Mouse (Mus musculus) c-Kit-positive CD71-negative TER-119-negative erythroid progenitor cells, embryonic 14.5 days (primary cell): ENCODE measurements at regions not wholly inside any gene's neighbourhood (a gene's known extent, or its start where the extent isn't known, plus 50 kb on each side); places are given as distances from the start of the nearest gene placed in this dataset.

ENCODE experiments used
- DNase-seq: peaks from one replicate; pipeline ENCODE4 v3.0.0-alpha.2; 2013; ENCODE audit warnings: low read depth

DNA sequence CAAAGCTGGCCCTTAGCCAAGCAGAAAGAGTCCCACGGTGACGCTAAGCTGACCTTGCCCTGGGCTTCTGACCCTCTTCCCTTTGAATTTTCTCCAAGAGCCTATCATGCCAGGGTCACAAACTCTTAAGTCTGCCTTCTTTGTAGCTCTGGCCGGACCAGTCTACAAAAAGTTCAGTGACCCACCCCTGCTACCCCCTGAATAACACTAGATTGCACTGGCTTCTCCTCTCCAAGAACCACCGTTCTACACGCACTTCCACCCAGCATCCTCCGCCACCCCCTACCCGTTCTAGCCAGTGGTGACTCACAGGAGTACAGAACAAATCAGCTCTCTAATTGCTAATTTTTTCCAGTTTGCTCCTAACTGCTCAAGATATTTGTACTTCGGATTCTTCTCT is 325.0 kb downstream of the Tns1 start:
- no peak for DNase-seq

DNA sequence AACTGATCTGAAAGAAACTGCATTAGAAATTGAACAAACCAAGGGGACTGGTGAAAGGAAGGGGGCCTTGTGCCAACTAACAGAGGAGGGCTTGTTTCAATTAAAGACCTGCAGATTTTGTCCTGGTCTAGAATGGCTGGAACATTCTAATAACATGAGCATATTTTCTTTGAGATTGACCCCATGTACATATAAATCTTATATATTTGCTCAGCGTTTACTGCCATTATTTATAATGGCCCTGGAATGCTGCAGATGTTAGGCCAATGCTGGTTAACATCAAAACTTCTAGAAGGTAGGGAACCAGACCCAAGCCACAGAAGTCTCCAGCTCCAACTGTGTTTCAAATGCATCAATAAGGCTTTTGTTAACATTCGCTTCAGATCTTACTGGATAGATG is 326.4 kb downstream of the Tns1 start:
- DNase-seq: no peak

- DNase-seq: no peak
Observed at GRCm38 (mm10) chr1:73797413-73797812, 326.8 kb downstream of the Tns1 start.

DNA sequence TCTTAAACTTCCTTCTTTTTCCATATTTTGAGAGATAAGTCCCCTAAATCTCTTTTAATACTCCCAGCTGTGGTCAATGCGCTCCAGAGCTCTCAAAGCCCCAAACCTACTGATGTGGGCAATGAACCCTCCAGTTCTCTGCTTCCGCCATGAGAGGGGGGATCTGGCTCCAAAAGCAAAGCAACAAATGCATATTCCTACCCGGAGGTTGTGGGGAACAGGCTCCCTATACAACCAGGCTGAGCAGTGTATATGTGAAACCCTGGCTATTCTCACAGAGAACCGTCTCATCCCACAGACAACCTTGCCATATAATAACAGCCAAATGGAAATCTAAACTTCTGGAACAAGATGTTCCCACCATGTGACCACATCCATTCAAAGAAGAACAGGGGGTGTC is 330.4 kb downstream of the Tns1 start:
- no peak for DNase-seq

GRCm38 (mm10) chr1:73793256-73793655 is 331.0 kb downstream of the Tns1 start:
- DNase-seq: no peak

DNA sequence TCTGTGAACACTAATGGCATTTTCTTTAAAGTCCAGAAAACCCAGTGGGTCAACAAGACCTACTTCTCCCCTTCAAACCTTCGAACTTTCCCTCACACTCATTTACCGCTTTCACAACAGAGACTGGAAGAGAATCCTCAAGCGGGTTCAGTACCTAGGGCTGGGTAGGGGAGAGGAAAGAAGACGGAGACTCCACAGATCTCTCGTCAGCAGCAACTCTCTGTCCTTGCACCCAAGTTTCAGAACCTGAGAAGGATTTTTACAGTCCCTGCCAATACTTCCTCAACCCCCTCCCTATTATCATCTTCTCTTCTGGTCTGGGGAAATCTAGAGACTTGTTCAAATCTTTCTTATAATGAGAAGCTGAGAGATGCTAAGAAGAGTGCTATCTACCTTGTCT is 331.9 kb downstream of the Tns1 start:
- DNase-seq: no peak

DNA sequence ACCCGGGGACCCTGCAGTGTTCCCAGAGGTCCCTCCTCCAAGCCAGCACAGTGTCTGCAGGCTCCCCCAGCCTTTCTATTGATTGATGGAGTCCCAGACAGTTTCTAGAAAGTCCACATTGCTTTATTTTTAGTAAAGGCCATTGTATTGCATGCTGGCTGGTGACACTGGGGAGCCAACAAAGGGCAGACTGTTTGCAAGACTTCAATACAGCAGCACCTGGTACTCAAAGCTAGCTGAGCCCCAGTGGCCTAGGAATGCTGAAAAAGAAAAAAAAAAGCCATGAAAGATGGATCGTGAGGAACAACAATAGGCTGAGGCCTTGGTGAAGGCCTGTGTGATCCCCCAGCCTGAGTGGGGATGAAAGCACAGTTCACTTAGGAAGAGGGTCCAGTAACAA is 336.6 kb downstream of the Tns1 start:
- no peak for DNase-seq

GRCm38 (mm10) chr1:73787224-73787623 is 337.0 kb downstream of the Tns1 start:
- no peak for DNase-seq

- no peak for DNase-seq
Observed at GRCm38 (mm10) chr1:73783303-73783702, 340.9 kb downstream of the Tns1 start.

DNA sequence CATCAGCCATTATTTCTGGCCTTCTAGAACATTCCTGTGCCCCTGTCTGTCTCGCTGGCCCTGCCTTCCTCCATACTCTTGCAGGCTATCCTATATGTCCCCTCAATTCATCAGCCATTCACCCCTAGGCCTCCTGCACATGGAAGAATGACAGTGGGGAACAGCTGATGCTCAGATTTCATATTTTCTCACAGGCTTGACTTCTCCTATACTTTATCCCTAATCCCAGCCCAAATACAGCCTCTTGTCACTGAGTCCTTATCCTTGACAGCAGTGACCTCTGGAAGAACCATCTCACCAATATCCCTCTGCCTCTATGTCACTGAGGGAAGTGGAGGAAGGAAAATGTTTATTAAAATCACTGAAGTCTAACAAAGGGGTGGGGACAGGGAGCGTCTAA is 341.4 kb downstream of the Tns1 start:
- no peak for DNase-seq

DNA sequence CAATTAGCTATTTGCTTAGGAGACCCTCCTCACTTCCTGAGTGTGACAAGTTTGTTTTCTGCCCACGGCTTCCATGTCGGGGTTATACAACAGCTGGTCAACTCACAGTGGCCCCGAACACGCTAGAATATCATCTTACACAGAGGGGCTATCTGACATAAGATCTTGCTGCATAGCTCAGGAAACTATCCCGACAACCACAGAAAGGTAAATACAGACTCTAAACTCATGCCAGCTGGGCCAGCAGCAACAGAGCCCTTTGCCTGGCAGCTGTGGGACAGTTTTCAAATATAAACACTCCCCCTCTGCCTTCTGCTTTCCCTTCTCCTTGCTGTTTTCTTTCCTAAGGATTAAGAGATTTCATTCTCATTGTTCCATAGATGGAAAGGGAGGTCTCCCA is 352.5 kb downstream of the Tns1 start:
- DNase-seq: no peak

DNA sequence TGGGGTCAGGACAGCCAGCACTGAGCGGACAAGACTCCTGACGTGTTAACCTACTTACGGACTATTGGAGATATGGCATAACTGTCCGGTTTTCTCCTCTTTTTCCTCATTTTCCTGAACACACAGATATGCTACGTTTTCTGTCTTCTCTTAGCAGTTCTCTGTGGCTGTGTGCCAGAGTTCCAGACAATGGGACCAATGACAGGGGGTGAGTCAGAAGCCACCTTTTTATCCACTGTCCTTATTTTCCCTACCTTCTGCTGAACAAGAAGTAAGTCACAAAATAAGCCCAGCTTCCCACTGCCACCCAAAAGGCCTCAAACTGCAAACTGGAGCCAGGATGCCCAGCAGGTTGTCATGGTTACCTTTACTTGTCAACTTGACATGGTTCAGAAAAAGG is 353.6 kb downstream of the Tns1 start:
- no peak for DNase-seq

DNA sequence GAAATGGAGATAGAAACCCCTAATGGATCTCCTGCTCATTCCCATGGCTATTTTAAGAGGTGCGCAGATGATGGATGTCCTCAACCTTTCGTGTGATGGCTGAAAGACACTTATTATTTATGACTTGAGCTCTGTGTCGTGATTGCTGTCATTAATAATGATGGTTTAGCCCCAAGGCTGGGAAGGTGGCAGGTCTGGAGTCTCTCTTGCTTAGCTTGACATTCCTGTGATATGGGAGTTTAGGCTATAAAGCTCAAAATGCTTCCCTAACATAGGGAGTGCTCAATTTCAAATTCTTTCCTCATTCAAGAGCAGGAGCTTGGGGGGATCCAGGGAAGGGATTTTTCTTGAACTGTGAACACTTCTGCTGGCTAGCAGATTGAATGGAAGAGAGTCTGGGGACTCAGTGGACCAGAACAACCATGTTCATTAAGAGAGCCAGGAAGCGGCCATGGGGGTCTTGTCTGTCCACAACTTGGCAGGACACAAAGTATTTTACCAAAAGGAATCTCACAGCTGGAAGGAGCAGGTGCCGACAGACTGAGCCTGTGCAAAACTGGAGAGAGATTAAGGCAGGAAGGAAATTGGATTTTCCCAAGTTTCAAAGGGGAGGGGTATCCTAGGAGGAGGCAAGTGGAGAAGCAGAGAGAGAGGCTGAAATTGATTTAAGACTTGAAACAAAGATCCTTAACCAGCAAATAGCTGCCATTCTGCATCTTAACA is 359.5 kb downstream of the Tns1 start:
- no peak for DNase-seq

GRCm38 (mm10) chr1:73758110-73759061 is 365.9 kb downstream of the Tns1 start:
- no peak for DNase-seq

DNA sequence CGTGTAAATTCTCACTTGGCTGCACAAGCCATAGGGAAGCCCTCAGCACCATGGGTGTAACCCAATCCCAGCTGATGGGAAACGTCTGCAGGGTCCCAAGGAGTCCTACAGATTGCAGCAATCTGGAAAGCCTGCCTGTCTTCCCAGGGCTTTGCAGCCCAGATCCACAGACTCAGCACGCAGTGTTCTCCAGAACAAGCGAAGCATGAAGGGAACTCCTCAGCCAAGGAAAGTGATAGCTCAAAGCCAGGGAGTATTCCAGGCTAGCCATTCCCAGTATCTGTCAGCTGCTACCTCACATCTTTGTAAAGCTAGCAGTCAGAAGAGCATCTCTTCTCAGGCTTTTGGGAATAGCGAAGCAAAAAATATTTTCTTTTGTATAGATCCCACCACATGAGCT is 368.5 kb downstream of the Tns1 start:
- no peak for DNase-seq

GRCm38 (mm10) chr1:73754928-73755327 is 369.3 kb downstream of the Tns1 start:
- DNase-seq: no peak

- peak; percentile 2 for DNase-seq
Observed at GRCm38 (mm10) chr1:73753157-73753556, 371.1 kb downstream of the Tns1 start.

GRCm38 (mm10) chr1:73748702-73749101 is 375.5 kb downstream of the Tns1 start:
- DNase-seq: no peak

GRCm38 (mm10) chr1:73744555-73745234 is 379.6 kb downstream of the Tns1 start:
- no peak for DNase-seq

GRCm38 (mm10) chr1:73743737-73744554 is 380.3 kb downstream of the Tns1 start:
- no peak for DNase-seq

- no peak for DNase-seq
Observed at GRCm38 (mm10) chr1:73737083-73737482, 387.2 kb downstream of the Tns1 start.

- no peak for DNase-seq
Observed at GRCm38 (mm10) chr1:73728377-73728776, 395.9 kb downstream of the Tns1 start.
